Mouse (Mus musculus) frontal cortex, postnatal 25 days (tissue): Measurements from ENCODE around the gene Gmcl1.

Source experiments
- DNase-seq, 2 experiments: peaks; one replicate each; pipeline ENCODE4 v3.0.0; 2022; ENCODE audit warnings: low spot score in 2 of 2

Gene Gmcl1

GRCm38 (mm10) chr6:86660161-86660877 lies 72.9 kb downstream of the Gmcl1 start:
- no peak for DNase-seq

GRCm38 (mm10) chr6:86658501-86658900 lies 74.7 kb downstream of the Gmcl1 start:
- DNase-seq, result no peak

GRCm38 (mm10) chr6:86654270-86654916 lies 78.8 kb downstream of the Gmcl1 start:
- DNase-seq, result no peak

GRCm38 (mm10) chr6:86653026-86653425 lies 80.2 kb downstream of the Gmcl1 start:
- no peak for DNase-seq

- no peak for DNase-seq
Observed at GRCm38 (mm10) chr6:86646143-86646542, 87.0 kb downstream of the Gmcl1 start.

- DNase-seq, result no peak
Observed at GRCm38 (mm10) chr6:86645551-86645950, 87.6 kb downstream of the Gmcl1 start.

GRCm38 (mm10) chr6:86644775-86645400 lies 88.3 kb downstream of the Gmcl1 start:
- DNase-seq, result no peak
